Mouse (Mus musculus): ENCODE results near the gene Ttc28. TPM values are rescaled to one million over a fixed set of nuclear protein-coding genes. Genes with fewer than 3 reads are reported as not detected.
A peak's percentile ranks its signal among the peaks of the same experiment; 100 is the strongest.

The Ttc28 gene
- polyA plus RNA-seq, 1 experiment from 2014 or later: 13.9 TPM

DNA sequence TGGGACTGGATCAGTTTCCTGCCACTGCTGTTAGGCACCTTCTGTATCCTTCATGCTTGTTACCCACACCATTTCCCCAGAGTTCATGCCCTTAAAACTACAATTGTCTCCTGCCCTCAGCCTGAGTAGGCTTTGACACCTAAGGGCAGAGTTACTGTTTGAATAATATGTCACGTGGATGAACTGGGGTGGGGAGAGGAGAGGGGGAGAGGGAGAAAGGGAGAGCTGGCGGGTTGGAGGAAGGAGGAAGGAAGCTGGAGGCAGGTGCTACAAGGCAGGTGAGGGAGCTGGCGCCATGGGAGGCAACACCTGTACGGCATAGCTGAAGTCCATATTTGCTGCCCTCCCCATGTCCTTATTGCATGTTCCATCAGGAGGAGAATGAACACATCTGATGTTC is 137.7 kb downstream of the Ttc28 start:
- peaks cover 42% of the 10 kb centered on the region for H3K4me1 ChIP-seq
- H3K9me3 ChIP-seq (replicated peaks): no peaks in the 10 kb centered on the region
- no peak overlapping the region for H3K27ac ChIP-seq
- H3K4me2 ChIP-seq: no peak overlapping the region
- 56% methylated on average over 4 of the region's 4 CpGs for WGBS
- peaks cover 5% of the 10 kb centered on the region; the same call in 1 of the 2 replicates for H3K36me3 ChIP-seq
- H3K4me3 ChIP-seq (replicated peaks): no peak overlapping the region
- no peaks in the 10 kb centered on the region for H3K27me3 ChIP-seq
- no peak overlapping the region for H3K9ac ChIP-seq
- ATAC-seq (replicated peaks; ENCODE audit: low FRiP score): no peak

DNA sequence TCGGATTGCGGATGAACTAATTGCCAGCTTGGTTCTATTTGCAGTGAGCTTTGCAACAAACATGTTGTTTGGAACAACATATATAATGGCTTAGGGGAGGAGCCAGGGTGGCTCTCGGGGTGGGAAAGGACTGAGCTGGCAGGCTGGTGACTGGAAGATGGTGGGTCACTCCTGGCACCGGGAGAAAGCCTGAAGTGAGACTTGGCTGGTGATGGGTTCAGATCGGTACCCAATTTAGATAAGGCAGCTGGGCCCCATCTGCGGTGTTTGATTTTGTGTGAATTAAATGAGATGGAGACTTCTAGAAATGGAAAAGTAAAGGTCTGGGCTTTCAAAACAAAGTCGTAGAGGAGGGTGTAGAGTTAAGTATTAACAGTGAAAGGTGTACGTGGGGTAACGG is 142.7 kb downstream of the Ttc28 start:
- H3K27ac ChIP-seq: no peak overlapping the region
- H3K36me3 ChIP-seq: no peaks in the 10 kb centered on the region
- H3K4me2 ChIP-seq: no peak overlapping the region
- WGBS: 87% methylated on average over 9 of the region's 9 CpGs
- ATAC-seq (replicated peaks; ENCODE audit: low FRiP score): no peak
- H3K9me3 ChIP-seq (replicated peaks): no peaks in the 10 kb centered on the region
- peaks cover 55% of the 10 kb centered on the region for H3K4me1 ChIP-seq
- no peak overlapping the region for H3K9ac ChIP-seq
- H3K27me3 ChIP-seq: no peaks in the 10 kb centered on the region
- H3K4me3 ChIP-seq (replicated peaks): no peak overlapping the region

DNA sequence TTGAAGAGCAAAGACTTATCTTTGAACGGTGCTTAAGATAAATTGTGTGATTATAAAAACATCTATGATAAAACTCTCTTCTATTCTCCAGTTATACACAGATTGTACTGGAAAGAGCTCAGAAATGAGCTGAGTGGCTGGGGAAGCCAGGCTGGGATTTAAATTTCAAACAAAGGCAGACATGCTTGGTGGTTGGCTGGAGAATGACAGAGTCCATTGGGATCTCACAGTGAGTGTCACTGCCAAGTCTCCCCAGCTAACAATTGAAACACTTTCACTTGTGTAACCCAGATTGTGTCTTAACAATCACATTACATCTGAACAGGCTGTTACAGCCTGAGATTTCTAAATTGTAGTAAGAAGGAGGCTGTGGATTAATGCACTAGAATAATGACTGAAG is 143.3 kb downstream of the Ttc28 start:
- H3K9me3 ChIP-seq (replicated peaks): no peaks in the 10 kb centered on the region
- H3K27me3 ChIP-seq: no peaks in the 10 kb centered on the region
- peaks cover 58% of the 10 kb centered on the region for H3K4me1 ChIP-seq
- no peak for ATAC-seq (replicated peaks; ENCODE audit: low FRiP score)
- H3K4me3 ChIP-seq (replicated peaks): no peak overlapping the region
- no peaks in the 10 kb centered on the region for H3K36me3 ChIP-seq
- no peak overlapping the region for H3K9ac ChIP-seq
- no peak overlapping the region for H3K4me2 ChIP-seq
- H3K27ac ChIP-seq: no peak overlapping the region
- 84% methylated on average over 1 of the region's 1 CpGs for WGBS

DNA sequence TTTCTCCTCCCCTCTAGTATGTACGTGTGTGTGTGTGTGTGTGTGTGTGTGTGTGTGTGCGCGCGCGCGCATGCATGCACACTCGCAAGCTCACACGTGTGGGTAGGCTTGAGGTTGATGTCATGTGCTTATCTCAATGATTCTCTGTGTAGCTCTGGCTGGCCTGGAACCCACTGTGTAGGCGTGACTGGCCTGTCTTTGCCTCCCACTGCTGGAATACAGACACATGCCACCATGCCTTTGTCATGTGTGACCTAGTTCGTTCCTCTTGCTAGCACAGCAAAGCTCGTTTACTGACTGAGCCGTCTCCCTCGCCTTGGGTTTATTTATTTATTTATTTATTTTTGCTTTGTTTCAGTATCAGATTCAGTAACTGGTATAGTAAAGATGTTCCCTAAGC is 145.0 kb downstream of the Ttc28 start:
- 0 out of 2 replicates have a peak, but pooled peaks have one; percentile 28 for ATAC-seq (replicated peaks; ENCODE audit: low FRiP score)
- H3K4me1 ChIP-seq: peaks cover 62% of the 10 kb centered on the region
- H3K27me3 ChIP-seq: no peaks in the 10 kb centered on the region
- no peak overlapping the region for H3K4me2 ChIP-seq
- H3K9ac ChIP-seq: no peak overlapping the region
- H3K9me3 ChIP-seq (replicated peaks): no peaks in the 10 kb centered on the region
- H3K36me3 ChIP-seq: no peaks in the 10 kb centered on the region
- no peak overlapping the region for H3K4me3 ChIP-seq (replicated peaks)
- H3K27ac ChIP-seq: peak overlapping the region; percentile 37
- WGBS: 79% methylated on average over 13 of the region's 13 CpGs

DNA sequence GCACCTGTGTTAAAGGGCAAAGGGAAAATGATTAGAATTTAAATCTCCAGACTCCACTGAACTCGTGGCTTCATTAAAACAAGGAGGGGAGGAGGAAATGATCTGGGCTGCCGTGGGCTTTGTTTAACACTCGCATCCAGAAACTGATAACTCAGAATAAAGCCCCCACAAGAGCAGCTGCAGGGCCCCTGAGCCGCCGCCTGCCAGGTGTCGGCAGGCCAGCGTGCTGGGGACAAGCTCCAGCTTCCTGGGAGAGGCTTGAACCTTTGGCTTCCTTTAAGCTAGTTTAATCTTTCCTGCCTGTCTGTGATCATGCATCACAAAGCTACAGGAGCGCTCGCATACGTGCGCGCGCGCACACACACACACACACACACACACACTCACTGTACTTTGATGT is 145.9 kb downstream of the Ttc28 start:
- Histone ChIP-seq H3K4me3 (replicated peaks) (no peak overlapping the region), H3K9ac (no peak overlapping the region), H3K4me2 (no peak overlapping the region), H3K27me3 (no peaks in the 10 kb centered on the region), H3K36me3 (no peaks in the 10 kb centered on the region), H3K9me3 (replicated peaks) (no peaks in the 10 kb centered on the region), H3K4me1 (peaks cover 60% of the 10 kb centered on the region), H3K27ac (no peak overlapping the region)
- no peak for ATAC-seq (replicated peaks; ENCODE audit: low FRiP score)
- 47% methylated on average over 14 of the region's 14 CpGs for WGBS

GRCm38 (mm10) chr5:111026209-111026608 is 146.6 kb downstream of the Ttc28 start:
- Histone ChIP-seq H3K36me3 (no peaks in the 10 kb centered on the region), H3K4me1 (peaks cover 56% of the 10 kb centered on the region), H3K27me3 (no peaks in the 10 kb centered on the region), H3K27ac (no peak overlapping the region), H3K4me3 (replicated peaks) (no peak overlapping the region), H3K4me2 (no peak overlapping the region), H3K9me3 (replicated peaks) (no peaks in the 10 kb centered on the region), H3K9ac (no peak overlapping the region)
- 41% methylated on average over 8 of the region's 8 CpGs for WGBS
- ATAC-seq (replicated peaks; ENCODE audit: low FRiP score): no peak

DNA sequence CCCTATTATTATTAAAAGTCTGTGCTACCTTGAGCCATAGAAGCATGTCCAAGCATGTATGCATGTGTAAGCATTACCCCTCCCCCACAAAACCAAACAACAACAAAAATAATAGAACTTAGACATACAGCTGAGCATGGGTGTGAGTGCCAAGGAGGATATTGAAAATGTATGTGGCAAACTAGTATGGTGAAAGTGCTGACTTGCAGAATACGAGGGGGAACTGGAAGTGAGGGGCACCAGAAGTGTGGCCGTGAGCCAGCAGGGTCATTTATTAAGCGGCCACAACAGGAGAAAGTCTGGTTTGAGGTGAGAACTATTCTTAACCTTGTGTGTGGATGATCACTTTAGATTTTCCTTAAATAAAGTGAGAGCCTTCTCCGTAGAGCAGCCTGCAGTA is 148.7 kb downstream of the Ttc28 start:
- ATAC-seq (replicated peaks; ENCODE audit: low FRiP score): no peak
- Histone ChIP-seq H3K36me3 (no peaks in the 10 kb centered on the region), H3K4me1 (peaks cover 54% of the 10 kb centered on the region), H3K9ac (no peak overlapping the region), H3K4me2 (no peak overlapping the region), H3K4me3 (replicated peaks) (no peak overlapping the region), H3K27ac (no peak overlapping the region), H3K27me3 (no peaks in the 10 kb centered on the region), H3K9me3 (replicated peaks) (no peaks in the 10 kb centered on the region)
- 52% methylated on average over 4 of the region's 4 CpGs for WGBS

- H3K4me1 ChIP-seq: peaks cover 49% of the 10 kb centered on the region
- H3K36me3 ChIP-seq: no peaks in the 10 kb centered on the region
- no peaks in the 10 kb centered on the region for H3K9me3 ChIP-seq (replicated peaks)
- ATAC-seq (replicated peaks; ENCODE audit: low FRiP score): no peak
- peak overlapping the region; percentile 9; the same call in 1 of the 2 replicates for H3K27ac ChIP-seq
- 78% methylated on average over 9 of the region's 9 CpGs for WGBS
- H3K9ac ChIP-seq: no peak overlapping the region
- H3K4me2 ChIP-seq: no peak overlapping the region
- no peak overlapping the region for H3K4me3 ChIP-seq (replicated peaks)
- no peaks in the 10 kb centered on the region for H3K27me3 ChIP-seq
Observed at GRCm38 (mm10) chr5:111028952-111029351, 149.3 kb downstream of the Ttc28 start.

DNA sequence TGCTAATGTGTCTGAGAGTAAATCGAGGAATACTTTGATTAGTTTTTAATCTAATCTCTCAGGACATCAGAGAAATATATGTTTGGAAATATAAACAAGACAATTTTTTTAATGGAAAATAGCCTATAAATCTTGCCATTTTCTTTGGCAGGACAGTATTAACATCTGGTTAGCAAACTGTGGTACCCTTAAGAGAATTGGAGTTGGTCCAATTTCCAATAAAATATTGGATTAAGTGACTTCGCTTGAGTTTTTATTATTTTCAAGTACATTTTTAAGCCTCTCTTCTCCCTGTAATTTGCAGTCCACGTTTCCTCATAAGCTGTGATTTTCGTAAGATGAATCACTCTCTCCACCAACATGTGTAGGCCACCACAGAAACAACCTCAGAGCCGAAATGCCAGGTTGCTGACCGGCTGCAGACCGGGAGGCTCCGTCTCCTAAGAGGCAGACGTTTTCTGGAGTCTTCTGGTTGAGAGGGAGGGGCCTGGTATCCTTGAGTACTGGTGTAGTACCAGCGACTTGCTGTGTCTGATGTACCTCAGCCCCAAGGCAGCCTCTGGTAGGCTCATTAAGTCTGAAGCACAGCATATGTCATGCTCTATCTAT is 153.2 kb downstream of the Ttc28 start:
- Histone ChIP-seq H3K36me3 (no peaks in the 10 kb centered on the region), H3K9me3 (replicated peaks) (no peaks in the 10 kb centered on the region), H3K27ac (no peak overlapping the region), H3K4me2 (no peak overlapping the region), H3K4me3 (replicated peaks) (no peak overlapping the region), H3K27me3 (no peaks in the 10 kb centered on the region), H3K4me1 (peaks cover 41% of the 10 kb centered on the region), H3K9ac (no peak overlapping the region)
- WGBS: 65% methylated on average over 10 of the region's 10 CpGs
- no peak for ATAC-seq (replicated peaks; ENCODE audit: low FRiP score)

DNA sequence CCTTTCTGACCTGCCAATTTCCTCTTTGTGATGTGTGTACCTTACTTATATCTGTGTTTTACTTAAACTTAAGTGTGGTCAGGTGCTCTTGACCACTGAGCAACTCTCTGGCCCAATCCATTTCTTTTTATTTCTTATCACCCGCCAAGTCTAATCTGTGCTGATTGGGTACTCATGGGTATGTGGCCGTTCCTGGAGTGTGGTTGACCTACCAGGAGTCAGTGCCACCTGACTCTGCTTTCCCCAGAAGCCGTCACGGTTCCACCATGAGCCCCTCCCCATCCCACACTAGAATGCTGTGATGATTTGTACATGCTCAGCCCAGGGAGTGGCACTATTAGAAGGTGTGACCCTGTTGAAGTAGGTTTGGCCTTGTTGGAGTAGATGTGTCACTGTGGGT is 153.9 kb downstream of the Ttc28 start:
- Histone ChIP-seq H3K9ac (no peak overlapping the region), H3K4me3 (replicated peaks) (no peak overlapping the region), H3K4me2 (no peak overlapping the region), H3K27me3 (no peaks in the 10 kb centered on the region), H3K27ac (no peak overlapping the region), H3K36me3 (no peaks in the 10 kb centered on the region), H3K4me1 (peaks cover 41% of the 10 kb centered on the region), H3K9me3 (replicated peaks) (no peaks in the 10 kb centered on the region)
- 88% methylated on average over 4 of the region's 4 CpGs for WGBS
- ATAC-seq (replicated peaks; ENCODE audit: low FRiP score): 0 out of 2 replicates have a peak, but pooled peaks have one; percentile 34

GRCm38 (mm10) chr5:111037123-111037748 is 157.6 kb downstream of the Ttc28 start:
- Histone ChIP-seq H3K27me3 (no peaks in the 10 kb centered on the region), H3K4me2 (no peak overlapping the region), H3K9ac (no peak overlapping the region), H3K4me1 (peaks cover 52% of the 10 kb centered on the region), H3K27ac (no peak overlapping the region), H3K9me3 (replicated peaks) (no peaks in the 10 kb centered on the region), H3K36me3 (no peaks in the 10 kb centered on the region), H3K4me3 (replicated peaks) (no peak overlapping the region)
- WGBS: 66% methylated on average over 7 of the region's 7 CpGs
- no peak for ATAC-seq (replicated peaks; ENCODE audit: low FRiP score)

- Histone ChIP-seq H3K9ac (no peak overlapping the region), H3K27ac (no peak overlapping the region), H3K4me1 (peaks cover 71% of the 10 kb centered on the region), H3K27me3 (no peaks in the 10 kb centered on the region), H3K9me3 (replicated peaks) (no peaks in the 10 kb centered on the region), H3K4me2 (no peak overlapping the region), H3K36me3 (no peaks in the 10 kb centered on the region), H3K4me3 (replicated peaks) (no peak overlapping the region)
- ATAC-seq (replicated peaks; ENCODE audit: low FRiP score): no peak
- 69% methylated on average over 6 of the region's 6 CpGs for WGBS
Observed at GRCm38 (mm10) chr5:111039771-111040170, 160.2 kb downstream of the Ttc28 start.

GRCm38 (mm10) chr5:111041952-111042351 is 162.3 kb downstream of the Ttc28 start:
- Histone ChIP-seq H3K4me3 (replicated peaks) (no peak overlapping the region), H3K4me2 (no peak overlapping the region), H3K9ac (no peak overlapping the region), H3K36me3 (no peaks in the 10 kb centered on the region), H3K27ac (no peak overlapping the region), H3K27me3 (no peaks in the 10 kb centered on the region), H3K4me1 (peaks cover 77% of the 10 kb centered on the region), H3K9me3 (replicated peaks) (no peaks in the 10 kb centered on the region)
- ATAC-seq (replicated peaks; ENCODE audit: low FRiP score): no peak
- WGBS: 76% methylated on average over 5 of the region's 5 CpGs
